Mouse (Mus musculus) stomach, postnatal 0 days (tissue): ENCODE measurements around the gene Shisa7. TPM values are rescaled to one million over a fixed set of nuclear protein-coding genes. Genes with fewer than 3 reads are reported as not detected.
"Not testable (repeated sequence)": the region's sequence is repeated elsewhere in the genome, so short reads cannot be mapped to it uniquely, and the experiment has no call there.

Source experiments
- ATAC-seq: fragments of 200-750 bp; cut with Nextera tagmentation; 2 replicates; pipeline ENCODE4 v1.8.0; 2017; ENCODE audit not compliant: low FRiP score, low TSS enrichment
- DNase-seq: peaks from one replicate; pipeline ENCODE4 v3.0.0-alpha.2; 2016; ENCODE audit warnings: low spot score
- H3K27ac ChIP-seq: fragments of 300-500 bp; sonication (generic); replicated peaks from 2 replicates; pipeline ENCODE4 v1.5.1; 2014; ENCODE audit warnings: mild to moderate bottlenecking, control low read depth
- H3K27me3 ChIP-seq: fragments of 300-500 bp; sonication (generic); 2 replicates; pipeline ENCODE4 v1.6.1; 2014; ENCODE audit warnings: low read length; ENCODE audit not compliant: control insufficient read depth, insufficient read depth
- H3K36me3 ChIP-seq: fragments of 300-500 bp; sonication (generic); 2 replicates; pipeline ENCODE4 v1.6.1; 2014; ENCODE audit warnings: low read length, mixed read lengths; ENCODE audit not compliant: control insufficient read depth, insufficient read depth
- H3K4me1 ChIP-seq: fragments of 300-500 bp; sonication (generic); replicated peaks from 2 replicates; pipeline ENCODE4 v1.6.1; 2014; ENCODE audit warnings: antibody characterized with exemption; ENCODE audit not compliant: control insufficient read depth, insufficient read depth
- H3K4me2 ChIP-seq: fragments of 300-500 bp; sonication (generic); replicated peaks from 2 replicates; pipeline ENCODE4 v1.6.1; 2014; ENCODE audit warnings: low read depth, mild to moderate bottlenecking, control low read depth, moderate library complexity
- H3K4me3 ChIP-seq: fragments of 300-500 bp; sonication (generic); 2 replicates; pipeline ENCODE4 v1.5.1; 2014; ENCODE audit warnings: low read depth, low read length, control low read depth
- H3K9ac ChIP-seq: fragments of 300-500 bp; sonication (generic); 2 replicates; pipeline ENCODE4 v1.6.1; 2014; ENCODE audit warnings: mild to moderate bottlenecking, low read length, control low read depth, mixed read lengths
- H3K9me3 ChIP-seq: fragments of 300-500 bp; sonication (generic); 2 replicates; pipeline ENCODE4 v1.6.1; 2016; ENCODE audit warnings: low read length; ENCODE audit not compliant: control insufficient read depth
- CTCF ChIP-seq: IDR thresholded peaks from 2 replicates; pipeline ENCODE4 v1.5.1; 2016; ENCODE audit warnings: antibody characterized with exemption, low read depth, mild to moderate bottlenecking, moderate library complexity
- EP300 ChIP-seq: optimal IDR thresholded peaks from 2 replicates; pipeline ENCODE3; 2016; ENCODE audit warnings: antibody characterized with exemption
- WGBS: fragments of 180-500 bp; shearing (Covaris S2); extraction: QIAGEN DNeasy Blood & Tissue Kit; methylation state at CpG from one replicate; pipeline ENCODE4 v1.1.7; 2014; 5-methylcytosine and 5-hydroxymethylcytosine counted together
- polyA plus RNA-seq: library from polyadenylated mRNA; unstranded; fragments of >200 nt; fragmentation: Nextera tagmentation; extraction: Ambion mirVana; gene quantifications from 2 replicates; pipeline ENCODE4 v1.2.1, GENCODE M21; 2015

Shisa7 gene
- polyA plus RNA-seq, result 0.15 and 0.16 TPM in 2 replicates

DNA sequence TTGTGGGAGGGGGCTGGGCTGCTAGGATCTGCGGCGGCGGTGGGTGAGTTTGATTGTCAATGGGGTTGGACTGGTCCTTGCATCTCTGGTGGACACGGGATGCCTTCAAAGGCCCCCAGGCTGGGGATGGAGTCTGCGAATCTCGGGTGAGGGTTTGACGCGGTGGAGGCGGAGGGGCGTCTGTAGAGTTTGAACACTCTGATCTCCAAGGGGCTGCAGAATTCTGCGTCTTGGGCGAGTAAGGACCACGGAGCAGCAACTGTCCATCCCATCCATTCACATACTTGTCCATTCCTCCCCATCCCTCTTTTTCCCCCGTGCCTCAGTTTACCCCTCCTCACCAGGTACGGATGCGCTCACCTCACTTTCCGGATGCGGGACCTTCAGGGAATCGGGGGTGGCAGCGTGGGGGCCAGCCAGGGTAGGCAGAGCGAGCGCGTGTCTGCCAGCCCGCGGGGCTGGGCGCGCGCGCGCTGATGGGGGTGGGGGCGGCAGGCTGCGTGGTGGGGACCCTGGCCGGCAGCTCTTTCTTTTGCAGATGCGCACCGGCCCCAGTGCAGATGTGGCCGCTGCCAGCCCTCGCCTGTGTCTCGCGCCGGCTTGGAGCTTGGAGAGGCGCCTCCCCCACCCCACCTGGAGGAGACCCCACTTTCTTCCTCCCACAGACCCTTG lies at the start of gene Shisa7:
Gene Shisa7 (minus strand): TSS at position 452 of the 672 bp plus-strand sequence.
- ATAC-seq (peak; percentile 30; the same call in 1 of the 2 replicates), DNase-seq (peak; percentile 28)
- H3K4me1 ChIP-seq, result peaks cover 2% of the 10 kb centered on the region; the same call in 1 of the 2 replicates
- H3K9ac ChIP-seq, result peak within 1 kb of the TSS; percentile 31; the same call in 1 of the 2 replicates
- under 1% methylated on average over 41 of the region's 41 CpGs for WGBS
- peaks cover 4% of the 10 kb centered on the region; the same call in 1 of the 2 replicates for H3K27me3 ChIP-seq
- no peaks in the 10 kb centered on the region for H3K9me3 ChIP-seq
- H3K36me3 ChIP-seq, result no peaks in the 10 kb centered on the region
- no peak within 1 kb of the TSS for H3K27ac ChIP-seq
- peak within 1 kb of the TSS; percentile 74 for H3K4me2 ChIP-seq
- peak within 1 kb of the TSS; percentile 37 for H3K4me3 ChIP-seq
- TF ChIP-seq CTCF, result no peak
- no peak for TF ChIP-seq EP300

DNA sequence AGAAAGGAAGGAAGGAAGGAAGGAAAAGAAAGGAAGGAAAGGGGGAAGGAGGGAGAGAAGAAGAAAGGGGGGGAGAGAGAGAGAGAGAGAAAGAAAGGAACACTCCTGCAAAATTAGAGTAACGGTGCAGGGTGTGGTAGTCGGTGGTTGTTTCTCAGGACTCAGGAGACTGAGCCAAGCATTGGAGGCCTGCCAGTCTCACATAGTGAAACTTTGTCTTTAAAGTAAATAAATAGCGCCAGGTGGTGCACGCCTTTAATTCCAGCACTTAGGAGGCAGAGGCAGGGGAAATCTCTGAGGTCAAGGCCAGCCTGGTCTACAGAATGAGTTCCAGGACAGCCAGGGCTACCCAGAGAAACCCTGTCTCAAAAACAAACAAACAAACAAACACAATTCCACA lies 42.2 kb upstream of the Shisa7 start:
- TF ChIP-seq CTCF (no peak), EP300 (no peak)
- ATAC-seq (no peak), DNase-seq (no peak)
- no peaks in the 10 kb centered on the region for H3K9me3 ChIP-seq
- H3K27ac ChIP-seq, result no peak overlapping the region
- H3K27me3 ChIP-seq, result no peaks in the 10 kb centered on the region
- H3K4me3 ChIP-seq, result no peak overlapping the region
- H3K4me1 ChIP-seq, result no peaks in the 10 kb centered on the region
- no peak overlapping the region for H3K9ac ChIP-seq
- H3K36me3 ChIP-seq, result no peaks in the 10 kb centered on the region
- WGBS, result 12% methylated on average over 4 of the region's 4 CpGs
- H3K4me2 ChIP-seq, result no peak overlapping the region

DNA sequence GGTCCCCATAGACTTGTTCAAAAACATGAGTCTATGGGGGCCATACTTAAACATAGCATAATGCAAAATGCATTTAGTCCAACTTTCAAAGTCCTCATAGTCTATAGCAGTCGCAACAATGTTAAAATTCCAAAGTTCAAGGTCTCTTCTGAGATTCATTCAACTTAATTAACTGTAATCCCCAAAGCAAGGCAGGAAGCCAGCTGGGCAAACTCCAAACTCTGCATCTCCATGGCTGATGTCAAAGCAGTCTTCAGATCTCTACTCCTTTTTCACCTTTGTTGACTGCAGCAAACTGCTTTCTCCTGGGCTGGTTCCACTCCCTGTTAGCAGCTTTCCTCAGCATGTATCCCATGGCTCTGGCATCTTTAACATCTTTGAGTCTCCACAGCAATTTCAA lies 34.5 kb upstream of the Shisa7 start:
- H3K36me3 ChIP-seq, H3K4me2 ChIP-seq, H3K27ac ChIP-seq, H3K9me3 ChIP-seq, H3K9ac ChIP-seq, H3K4me1 ChIP-seq, H3K27me3 ChIP-seq, ATAC-seq, H3K4me3 ChIP-seq, DNase-seq: not testable (repeated sequence)
- WGBS, result 79% methylated on average over 1 of the region's 1 CpGs

DNA sequence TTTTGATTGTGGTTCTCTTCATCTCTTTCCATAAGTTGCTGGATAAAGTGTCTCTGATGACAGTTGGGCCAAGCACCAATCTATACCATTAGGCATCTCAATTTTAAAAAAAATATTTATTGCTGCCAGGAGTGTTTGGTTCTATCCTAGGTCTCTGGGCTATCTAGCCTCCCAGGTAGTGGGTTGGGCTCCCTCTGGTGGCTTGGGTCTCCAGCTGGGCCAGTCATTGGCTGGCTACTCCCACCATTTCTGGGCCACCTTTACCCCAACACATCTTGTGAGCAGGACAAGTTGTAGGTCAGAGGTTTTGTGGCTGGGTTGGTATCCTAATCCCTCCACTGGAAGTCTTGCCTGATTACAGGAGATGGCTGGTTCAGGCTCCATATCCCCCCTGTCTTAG lies 33.7 kb upstream of the Shisa7 start:
- H3K4me3 ChIP-seq, result no peak overlapping the region
- TF ChIP-seq EP300 (no peak), CTCF (peak; percentile 51)
- no peaks in the 10 kb centered on the region for H3K36me3 ChIP-seq
- DNase-seq (no peak), ATAC-seq (no peak)
- H3K9me3 ChIP-seq, result no peaks in the 10 kb centered on the region
- peak overlapping the region; percentile 78; the same call in 1 of the 2 replicates for H3K4me2 ChIP-seq
- H3K9ac ChIP-seq, result no peak overlapping the region
- H3K27me3 ChIP-seq, result no peaks in the 10 kb centered on the region
- H3K27ac ChIP-seq, result no peak overlapping the region
- H3K4me1 ChIP-seq, result peaks cover 6% of the 10 kb centered on the region; the same call in 1 of the 2 replicates

DNA sequence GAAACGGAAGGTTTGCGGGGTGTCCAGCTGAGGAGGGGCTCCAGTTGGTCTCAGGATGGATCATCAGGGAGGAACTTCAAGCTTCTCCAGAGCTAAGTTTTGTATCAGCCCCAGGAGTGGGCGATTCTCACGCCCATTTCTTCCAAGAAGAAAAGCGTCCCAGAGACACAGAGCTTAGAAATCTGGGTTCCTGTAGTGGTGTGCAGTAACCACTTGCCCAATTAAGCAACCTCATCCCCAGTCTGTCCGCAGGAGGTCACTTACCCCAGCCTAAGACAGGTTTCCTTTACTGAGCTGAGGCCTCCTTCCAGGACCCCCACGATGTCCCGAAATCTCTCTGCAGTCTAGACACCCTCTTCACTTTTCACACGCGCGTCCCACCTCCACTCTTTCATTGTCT lies 32.7 kb upstream of the Shisa7 start:
- DNase-seq, result no peak
- peak overlapping the region; percentile 78 for H3K4me2 ChIP-seq
- TF ChIP-seq CTCF (no peak), EP300 (no peak)
- 9% methylated on average over 11 of the region's 11 CpGs for WGBS
- ATAC-seq, result 0 out of 2 replicates have a peak, but pooled peaks have one; percentile 4
- peaks cover 6% of the 10 kb centered on the region; the same call in 1 of the 2 replicates for H3K4me1 ChIP-seq
- peak overlapping the region; percentile 72 for H3K9ac ChIP-seq
- H3K27ac ChIP-seq, result peak overlapping the region; percentile 81
- peak overlapping the region; percentile 52 for H3K4me3 ChIP-seq
- no peaks in the 10 kb centered on the region for H3K27me3 ChIP-seq
- H3K9me3 ChIP-seq, result no peaks in the 10 kb centered on the region
- H3K36me3 ChIP-seq, result no peaks in the 10 kb centered on the region

DNA sequence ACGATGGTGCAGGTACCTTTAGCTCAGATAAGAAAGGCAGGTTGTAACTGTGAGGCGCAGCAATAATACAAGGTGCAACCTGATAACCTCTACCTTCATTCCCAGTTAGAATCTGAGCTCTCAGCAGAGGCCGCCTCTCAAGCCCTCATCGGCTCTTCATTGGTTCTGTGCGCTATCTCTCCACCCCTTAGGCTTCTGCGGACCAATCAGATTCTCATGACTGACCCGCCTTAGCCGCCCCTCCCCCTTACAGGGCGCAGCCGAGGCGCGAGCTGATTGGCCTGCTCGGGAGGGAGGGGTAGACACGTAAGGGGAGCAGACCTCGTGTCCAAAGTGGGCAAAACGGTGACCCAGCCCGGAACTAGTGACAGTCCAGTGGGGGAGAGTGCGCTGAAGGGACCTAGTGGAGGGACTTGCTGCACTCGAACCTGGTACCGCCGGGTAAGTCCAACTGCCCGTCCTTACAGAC lies 32.3 kb upstream of the Shisa7 start, which contains the start of gene Isoc2a:
Gene Isoc2a (plus strand): TSS at position 401 of the 469 bp plus-strand sequence.
- Histone ChIP-seq H3K4me1 (peaks cover 6% of the 10 kb centered on the region; the same call in 1 of the 2 replicates), H3K9ac (peak within 1 kb of the TSS; percentile 72), H3K27me3 (no peaks in the 10 kb centered on the region), H3K4me2 (peak within 1 kb of the TSS; percentile 78), H3K27ac (peak within 1 kb of the TSS; percentile 81), H3K9me3 (no peaks in the 10 kb centered on the region), H3K36me3 (no peaks in the 10 kb centered on the region), H3K4me3 (peak within 1 kb of the TSS; percentile 52)
- ATAC-seq (peak; percentile 100), DNase-seq (peak; percentile 98)
- WGBS, result under 1% methylated on average over 22 of the region's 22 CpGs
- TF ChIP-seq EP300 (no peak), CTCF (no peak)
